Comparison of ENCODE assay signal across 9 mouse cellular contexts in the genomic region with DNA sequence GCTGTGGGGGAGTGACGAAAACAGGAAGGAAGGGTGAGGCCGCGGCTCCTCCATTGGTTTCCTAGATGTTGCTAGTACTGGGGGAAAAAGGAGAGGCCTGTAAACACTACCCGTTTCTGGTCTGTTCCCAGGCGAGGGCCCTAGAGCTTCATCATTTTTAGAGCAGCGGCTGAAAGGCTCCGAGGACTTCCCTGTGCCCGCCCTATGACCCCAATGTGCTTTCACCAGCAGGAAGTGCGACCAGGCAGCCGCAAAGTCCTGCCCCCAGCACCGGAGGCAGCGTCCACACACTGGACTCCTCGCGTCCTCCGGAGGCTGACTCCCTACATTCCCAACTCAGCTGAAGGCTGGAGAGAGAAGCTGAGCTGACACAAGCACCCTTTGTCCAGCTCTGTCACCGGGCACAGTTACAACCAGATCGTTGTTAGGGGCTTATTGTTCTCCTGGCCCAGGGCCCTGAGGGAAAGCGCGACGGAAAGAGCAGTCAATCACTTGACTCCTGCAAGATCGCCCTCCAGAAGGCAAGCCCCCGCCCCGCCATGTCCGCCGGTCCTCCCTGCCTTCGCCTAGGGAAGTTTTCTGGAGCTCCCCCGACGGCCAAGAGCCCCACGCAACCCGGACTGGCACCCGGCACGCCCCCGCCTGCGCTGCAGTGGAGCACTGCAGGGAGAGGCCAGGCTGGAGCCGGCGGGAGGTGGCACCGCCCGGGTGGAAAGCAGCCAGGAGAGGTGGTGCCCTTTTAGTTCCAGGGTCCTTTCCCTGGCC. TPM values are rescaled to one million over a fixed set of nuclear protein-coding genes. Genes with fewer than 3 reads are reported as not detected.
DNase-seq lines count a peak whose midpoint lies in the region; ATAC-seq and TF ChIP-seq lines count a peak whose summit lies in the region.
"Had no signal": no experiment of that assay in that cellular context is flagged by ENCODE, and none has a peak within 500 bp of the region (broad histone marks: within the 10 kb centered on the region; RNA-seq: fewer than 3 reads in every experiment).

No protein-coding gene starts in this region.

- no peaks in the 10 kb centered on the region for H3K27me3 ChIP-seq in CH12.LX (replicated peaks)
- peaks cover 60% of the 10 kb centered on the region for H3K27me3 ChIP-seq in forebrain, embryonic 13.5 days
- peaks cover 37% of the 10 kb centered on the region for H3K27me3 ChIP-seq in hindbrain, embryonic 11.5 days (ENCODE audit: control insufficient read depth, insufficient read depth, low read length)
- H3K27me3 ChIP-seq in limb, embryonic 13.5 days: peaks cover 28% of the 10 kb centered on the region
- peaks cover 65% of the 10 kb centered on the region for H3K27me3 ChIP-seq in midbrain, embryonic 12.5 days

- H3K36me3 ChIP-seq in CH12.LX (replicated peaks in 1 of 2; ENCODE audit: control insufficient read depth in 1 of 2, insufficient read depth in 1 of 2, low read length in 1 of 2): peaks cover 29 to 50% of the 10 kb centered on the region in 2 experiments
- no peaks in the 10 kb centered on the region for H3K36me3 ChIP-seq in forebrain, embryonic 13.5 days (ENCODE audit: poor library complexity, severe bottlenecking)
- H3K36me3 ChIP-seq in hindbrain, embryonic 11.5 days (ENCODE audit: control insufficient read depth, insufficient read depth, low read length): no peaks in the 10 kb centered on the region
- peaks cover 24% of the 10 kb centered on the region for H3K36me3 ChIP-seq in limb, embryonic 13.5 days
- H3K36me3 ChIP-seq in midbrain, embryonic 12.5 days: no peaks in the 10 kb centered on the region

- in situ Hi-C loops in CH12.LX (cut with MboI; ENCODE audit: low pct_ligation_motif_present, low pct_unique_long_range_greater_than_20kb, low sequenced_read_pairs): no loop called here

- TF ChIP-seq RAD21 in CH12.LX (IDR thresholded peaks at IDR 0.05; ENCODE audit: low read depth, low read length): no peak; the same call in none of the 2 replicates

- TF ChIP-seq CTCF in CH12.LX (conservative IDR thresholded peaks at IDR 0.05 in 1 of 2, IDR thresholded peaks at IDR 0.05 in 1 of 2; ENCODE audit: low read depth in 2 of 2, low read length in 2 of 2): no peak

- ATAC-seq in forebrain, embryonic 13.5 days: peak; percentile 33; the same call in 1 of the 2 replicates
- ATAC-seq in hindbrain, embryonic 11.5 days (ENCODE audit: low FRiP score): peak; percentile 36; the same call in 1 of the 2 replicates
- no peak; the same call in 1 of the 2 replicates for ATAC-seq in limb, embryonic 13.5 days (ENCODE audit: low FRiP score, low read depth)
- peak; percentile 23; the same call in 1 of the 2 replicates for ATAC-seq in midbrain, embryonic 12.5 days (ENCODE audit: low FRiP score, low read depth)

- dilution Hi-C loops in CH12.LX (cut with MboI; ENCODE audit: extremely low pct_ligation_motif_present, extremely low pct_unique_long_range_greater_than_20kb, low sequenced_read_pairs): no loop called here

- WGBS in forebrain, embryonic 13.5 days: 5% methylated on average over 38 of the region's 38 CpGs
- WGBS in hindbrain, embryonic 11.5 days: 5% methylated on average over 35 of the region's 38 CpGs
- 4% methylated on average over 38 of the region's 38 CpGs for WGBS in limb, embryonic 13.5 days
- 6% methylated on average over 38 of the region's 38 CpGs for whole genome bisulfite sequencing in midbrain, embryonic 12.5 days

- peak overlapping the region; percentile 75 for H3K4me2 ChIP-seq in CH12.LX (ENCODE audit: insufficient read depth, low read depth, poor library complexity, severe bottlenecking)
- H3K4me2 ChIP-seq in forebrain, embryonic 13.5 days: peak overlapping the region; percentile 55
- H3K4me2 ChIP-seq in hindbrain, embryonic 11.5 days (replicated peaks; ENCODE audit: low read depth, low read length): peak overlapping the region; percentile 75
- H3K4me2 ChIP-seq in limb, embryonic 13.5 days (replicated peaks): peak overlapping the region; percentile 98
- peak overlapping the region; percentile 51 for H3K4me2 ChIP-seq in midbrain, embryonic 12.5 days (replicated peaks)

- peak overlapping the region; percentile 39 for H3K27ac ChIP-seq in CH12.LX (ENCODE audit: insufficient read depth, low read depth)
- no peak overlapping the region; the same call in 1 of the 2 replicates for H3K27ac ChIP-seq in forebrain, embryonic 13.5 days
- peak overlapping the region; percentile 78 for H3K27ac ChIP-seq in hindbrain, embryonic 11.5 days (ENCODE audit: low read depth, low read length)
- H3K27ac ChIP-seq in limb, embryonic 13.5 days: peak overlapping the region; percentile 78
- peak overlapping the region; percentile 50 for H3K27ac ChIP-seq in midbrain, embryonic 12.5 days (replicated peaks)

- no peaks in the 10 kb centered on the region for H3K9me3 ChIP-seq in CH12.LX (replicated peaks; ENCODE audit: low read length)
- H3K9me3 ChIP-seq in forebrain, embryonic 13.5 days (replicated peaks): no peaks in the 10 kb centered on the region
- H3K9me3 ChIP-seq in hindbrain, embryonic 11.5 days (ENCODE audit: control insufficient read depth, low read length): no peaks in the 10 kb centered on the region
- H3K9me3 ChIP-seq in limb, embryonic 13.5 days: no peaks in the 10 kb centered on the region
- no peaks in the 10 kb centered on the region for H3K9me3 ChIP-seq in midbrain, embryonic 12.5 days

- no peaks in the 10 kb centered on the region for H3K79me2 ChIP-seq in CH12.LX (replicated peaks; ENCODE audit: control insufficient read depth, extremely low read depth, insufficient read depth, poor library complexity, severe bottlenecking)

- peak overlapping the region; percentile 33 for H3K9ac ChIP-seq in CH12.LX (ENCODE audit: insufficient read depth, low read depth)
- H3K9ac ChIP-seq in forebrain, embryonic 13.5 days: peak overlapping the region; percentile 6
- peak overlapping the region; percentile 68 for H3K9ac ChIP-seq in hindbrain, embryonic 11.5 days (ENCODE audit: low read depth, low read length)
- H3K9ac ChIP-seq in limb, embryonic 13.5 days: peak overlapping the region; percentile 75
- peak overlapping the region; percentile 43 for H3K9ac ChIP-seq in midbrain, embryonic 12.5 days (replicated peaks)

- H3K4me3 ChIP-seq in CH12.LX (replicated peaks in 1 of 3; ENCODE audit: low read depth in 2 of 3, low read length in 2 of 3, poor library complexity in 1 of 3): peak overlapping the region; percentile 68 to 94 (median 71)
- peak overlapping the region; percentile 24 for H3K4me3 ChIP-seq in forebrain, embryonic 13.5 days
- H3K4me3 ChIP-seq in hindbrain, embryonic 11.5 days (ENCODE audit: low read depth, low read length): peak overlapping the region; percentile 34
- peak overlapping the region; percentile 58 for H3K4me3 ChIP-seq in limb, embryonic 13.5 days
- peak overlapping the region; percentile 33 for H3K4me3 ChIP-seq in midbrain, embryonic 12.5 days

- peak; percentile 52 for DNase-seq in CH12.LX (ENCODE audit: extremely low read depth)
- peak; percentile 87 to 90 for DNase-seq in adrenal gland, postnatal 36 days
- DNase-seq in hindbrain, embryonic 11.5 days (ENCODE audit: low spot score): peak; percentile 79
- peak; percentile 79 to 82 for DNase-seq in spleen, postnatal 36 days (ENCODE audit: low spot score in 2 of 2)
- no peak for DNase-seq in cerebellum, postnatal 36 days

- peak; percentile 51; the same call in 1 of the 2 replicates for TF ChIP-seq POLR2A in CH12.LX (IDR thresholded peaks at IDR 0.05; ENCODE audit: low read depth, low read length)

- no peak for TF ChIP-seq EP300 in CH12.LX (IDR thresholded peaks at IDR 0.05; ENCODE audit: low read length)

- peaks cover 8 to 64% of the 10 kb centered on the region in 2 experiments; a peak in 3 of 4 replicates for H3K4me1 ChIP-seq in CH12.LX (ENCODE audit: control insufficient read depth in 1 of 2, insufficient read depth in 2 of 2)
- H3K4me1 ChIP-seq in forebrain, embryonic 13.5 days: peaks cover 27% of the 10 kb centered on the region
- peaks cover 18% of the 10 kb centered on the region for H3K4me1 ChIP-seq in hindbrain, embryonic 11.5 days (replicated peaks; ENCODE audit: control insufficient read depth, insufficient read depth, low read length)
- H3K4me1 ChIP-seq in limb, embryonic 13.5 days: peaks cover 48% of the 10 kb centered on the region
- H3K4me1 ChIP-seq in midbrain, embryonic 12.5 days: peaks cover 37% of the 10 kb centered on the region

RNA-seq across cellular contexts. Expression of a gene that starts 2.3 kb away (rescaled TPM):
- total RNA-seq in CH12.LX (2012; rRNA removed) (4.0 and 6.1 TPM in 2 replicates), CH12.LX (2014; rRNA removed) (1.4 and 2.2 TPM in 2 replicates)
- 8.8 and 9.8 TPM in 2 replicates for polyA plus RNA-seq in CH12.LX (2012; ENCODE audit: insufficient read length, low read depth)
- 1 to 10 TPM; 3.9 to 6.0 TPM for total RNA-seq in adrenal gland, postnatal 36 days (2021)
- polyA plus RNA-seq in forebrain, embryonic 13.5 days (2015; fragmentation: Nextera tagmentation; extraction: Ambion mirVana): 0.45 and 0.52 TPM in 2 replicates
- 0.86 and 0.93 TPM in 2 replicates for polyA plus RNA-seq in hindbrain, embryonic 11.5 days (2014; fragmentation: Nextera tagmentation; extraction: Ambion mirVana)
- polyA plus RNA-seq in limb, embryonic 13.5 days (2015; fragmentation: Nextera tagmentation; extraction: Ambion mirVana): 0.81 and 1.4 TPM in 2 replicates
- polyA plus RNA-seq in midbrain, embryonic 12.5 days (2016; fragmentation: Nextera tagmentation; extraction: Ambion mirVana): 0.37 and 0.92 TPM in 2 replicates

RNA-seq across cellular contexts. Expression of a gene that starts 2.4 kb away (rescaled TPM):
- total RNA-seq in CH12.LX (2012; rRNA removed): 24.8 and 26.8 TPM in 2 replicates
- 16.3 and 16.8 TPM in 2 replicates for total RNA-seq in CH12.LX (2014; rRNA removed)
- polyA plus RNA-seq in CH12.LX (2012; ENCODE audit: insufficient read length, low read depth): 28.4 and 30.0 TPM in 2 replicates
- total RNA-seq in adrenal gland, postnatal 36 days (2021): 10 to 100 TPM; 25.4 to 31.3 TPM
- 1.8 and 2.1 TPM in 2 replicates for polyA plus RNA-seq in forebrain, embryonic 13.5 days (2015; fragmentation: Nextera tagmentation; extraction: Ambion mirVana)
- polyA plus RNA-seq in hindbrain, embryonic 11.5 days (2014; fragmentation: Nextera tagmentation; extraction: Ambion mirVana): 8.1 and 9.5 TPM in 2 replicates
- polyA plus RNA-seq in limb, embryonic 13.5 days (2015; fragmentation: Nextera tagmentation; extraction: Ambion mirVana): 19.0 and 23.9 TPM in 2 replicates
- polyA plus RNA-seq in midbrain, embryonic 12.5 days (2016; fragmentation: Nextera tagmentation; extraction: Ambion mirVana): 6.5 and 6.6 TPM in 2 replicates

RNA-seq across cellular contexts. Expression of a gene that starts 17.8 kb away (rescaled TPM):
- total RNA-seq in CH12.LX (2012; rRNA removed): 0.46 and 0.93 TPM in 2 replicates
- total RNA-seq in CH12.LX (2014; rRNA removed): 1.3 and 1.5 TPM in 2 replicates
- polyA plus RNA-seq in CH12.LX (2012; ENCODE audit: insufficient read length, low read depth): 1.4 and 1.7 TPM in 2 replicates
- total RNA-seq in adrenal gland, postnatal 36 days (2021): not detected
- polyA plus RNA-seq in forebrain, embryonic 13.5 days (2015; fragmentation: Nextera tagmentation; extraction: Ambion mirVana): not detected in 2 replicates
- polyA plus RNA-seq in hindbrain, embryonic 11.5 days (2014; fragmentation: Nextera tagmentation; extraction: Ambion mirVana): 1.5 TPM in 1 of 2 replicates, not detected in the other
- polyA plus RNA-seq in limb, embryonic 13.5 days (2015; fragmentation: Nextera tagmentation; extraction: Ambion mirVana): 0.41 and 0.60 TPM in 2 replicates
- polyA plus RNA-seq in midbrain, embryonic 12.5 days (2016; fragmentation: Nextera tagmentation; extraction: Ambion mirVana): 0.28 TPM in 1 of 2 replicates, not detected in the other
- polyA plus RNA-seq: gonadal fat pad, adult 2 months had no signal

RNA-seq across cellular contexts. Expression of a gene that starts 29.9 kb away (rescaled TPM):
- total RNA-seq in CH12.LX (2012; rRNA removed) (0.59 and 1.0 TPM in 2 replicates), CH12.LX (2014; rRNA removed) (0.50 TPM in 1 of 2 replicates, not detected in the other)
- polyA plus RNA-seq in CH12.LX (2012; ENCODE audit: insufficient read length, low read depth): 0.80 and 1.6 TPM in 2 replicates
- under 1 TPM; 0.50 to 0.63 TPM for total RNA-seq in adrenal gland, postnatal 36 days (2021)
- 0.36 and 0.49 TPM in 2 replicates for polyA plus RNA-seq in forebrain, embryonic 13.5 days (2015; fragmentation: Nextera tagmentation; extraction: Ambion mirVana)
- 0.83 and 1.2 TPM in 2 replicates for polyA plus RNA-seq in hindbrain, embryonic 11.5 days (2014; fragmentation: Nextera tagmentation; extraction: Ambion mirVana)
- 0.60 and 0.72 TPM in 2 replicates for polyA plus RNA-seq in limb, embryonic 13.5 days (2015; fragmentation: Nextera tagmentation; extraction: Ambion mirVana)
- polyA plus RNA-seq in midbrain, embryonic 12.5 days (2016; fragmentation: Nextera tagmentation; extraction: Ambion mirVana): 0.56 TPM in 1 of 2 replicates, not detected in the other

RNA-seq across cellular contexts. Expression of a gene that starts 29.9 kb away (rescaled TPM):
- total RNA-seq in CH12.LX (2012; rRNA removed) (362 and 409 TPM in 2 replicates), CH12.LX (2014; rRNA removed) (395 and 553 TPM in 2 replicates)
- polyA plus RNA-seq in CH12.LX (2012; ENCODE audit: insufficient read length, low read depth): 513 and 654 TPM in 2 replicates
- 10 to 100 TPM; 80.4 to 97.8 TPM for total RNA-seq in adrenal gland, postnatal 36 days (2021)
- polyA plus RNA-seq in forebrain, embryonic 13.5 days (2015; fragmentation: Nextera tagmentation; extraction: Ambion mirVana): 15.9 and 17.4 TPM in 2 replicates
- 28.0 and 33.7 TPM in 2 replicates for polyA plus RNA-seq in hindbrain, embryonic 11.5 days (2014; fragmentation: Nextera tagmentation; extraction: Ambion mirVana)
- 38.4 and 39.5 TPM in 2 replicates for polyA plus RNA-seq in limb, embryonic 13.5 days (2015; fragmentation: Nextera tagmentation; extraction: Ambion mirVana)
- polyA plus RNA-seq in midbrain, embryonic 12.5 days (2016; fragmentation: Nextera tagmentation; extraction: Ambion mirVana): 26.2 and 27.0 TPM in 2 replicates

Comparison
In these comparisons a context has a peak if more than half of its experiments do, and no peak if none do; other contexts are left out.
1. DNase-seq: peak in CH12.LX (single experiment), adrenal gland, postnatal 36 days (2 of 2), hindbrain, embryonic 11.5 days (single experiment) and spleen, postnatal 36 days (2 of 2); none in cerebellum, postnatal 36 days (0 of 2).
2. H3K9ac ChIP-seq: peak in every context shown above with its lines; median percentile 75 in limb, embryonic 13.5 days; 68 in hindbrain, embryonic 11.5 days; 43 in midbrain, embryonic 12.5 days; 33 in CH12.LX; 6 in forebrain, embryonic 13.5 days.
3. Peak in every context shown above with its lines, with median percentiles within 50 percentile points of each other: H3K4me2 ChIP-seq and H3K4me3 ChIP-seq.